Mouse (Mus musculus): ENCODE data around the gene Proca1.
"Not testable (repeated sequence)": the region's sequence is repeated elsewhere in the genome, so short reads cannot be mapped to it uniquely, and the experiment has no call there.

The Proca1 gene

GRCm38 (mm10) chr11:78182961-78183844 is 10.0 kb upstream of the Proca1 start, which contains the start of gene Rpl23a:
Rpl23a (minus strand) TSS chr11:78183584.
- DNase-seq, result peak; percentile 77 to 88

GRCm38 (mm10) chr11:78183884-78184514 is 9.2 kb upstream of the Proca1 start:
- DNase-seq, result no peak

GRCm38 (mm10) chr11:78184702-78185101 is 8.5 kb upstream of the Proca1 start:
- not testable (repeated sequence) for DNase-seq

GRCm38 (mm10) chr11:78188331-78189233 is 4.6 kb upstream of the Proca1 start, which contains the start of gene Rab34:
Rab34 (plus strand) TSS chr11:78188430.
- DNase-seq, result peak in 1 of 2 experiments; percentile 29

GRCm38 (mm10) chr11:78189234-78190040 is 3.8 kb upstream of the Proca1 start:
- peak in 1 of 2 experiments; percentile 24 for DNase-seq

- DNase-seq, result no peak
Measured at GRCm38 (mm10) chr11:78190041-78190440, 3.2 kb upstream of the Proca1 start.

GRCm38 (mm10) chr11:78194411-78195100 is 1.4 kb downstream of the Proca1 start:
- peak in 1 of 2 experiments; percentile 32 for DNase-seq

GRCm38 (mm10) chr11:78195101-78195863 is 2.1 kb downstream of the Proca1 start:
- DNase-seq, result no peak

- DNase-seq, result no peak
Measured at GRCm38 (mm10) chr11:78202372-78202771, 9.2 kb downstream of the Proca1 start.

- no peak for DNase-seq
Measured at GRCm38 (mm10) chr11:78204287-78204686, 11.1 kb downstream of the Proca1 start.

- no peak for DNase-seq
Measured at GRCm38 (mm10) chr11:78205361-78206206, 12.4 kb downstream of the Proca1 start.

- DNase-seq, result no peak
Measured at GRCm38 (mm10) chr11:78207190-78207589, 14.0 kb downstream of the Proca1 start.

GRCm38 (mm10) chr11:78209886-78210285 is 16.7 kb downstream of the Proca1 start:
- no peak for DNase-seq

- no peak for DNase-seq
Measured at GRCm38 (mm10) chr11:78210615-78211014, 17.4 kb downstream of the Proca1 start.

GRCm38 (mm10) chr11:78211513-78211912 is 18.3 kb downstream of the Proca1 start:
- no peak for DNase-seq

- no peak for DNase-seq
Measured at GRCm38 (mm10) chr11:78213086-78213817, 20.1 kb downstream of the Proca1 start.

- no peak for DNase-seq
Measured at GRCm38 (mm10) chr11:78215709-78216317, 22.6 kb downstream of the Proca1 start.

- DNase-seq, result no peak
Measured at GRCm38 (mm10) chr11:78223586-78223985, 30.4 kb downstream of the Proca1 start.
